Mouse (Mus musculus): ENCODE results near the gene Ctf2.

- no peak for TF ChIP-seq ZC3H11A (IDR thresholded peaks at IDR 0.05; ENCODE audit: borderline replicate concordance, low read depth, low read length)
- no peak for TF ChIP-seq MAFK (IDR thresholded peaks at IDR 0.05; ENCODE audit: insufficient read depth, low read depth, low read length)
- TF ChIP-seq CHD2 (IDR thresholded peaks at IDR 0.05; ENCODE audit: low read depth, low read length) = no peak
Observed at GRCm38 (mm10) chr7:127705706-127706105, 26.3 kb downstream of the Ctf2 start.
